Mouse (Mus musculus): ENCODE results near the gene Vmn2r98. TPM values are rescaled to one million over a fixed set of nuclear protein-coding genes. Genes with fewer than 3 reads are reported as not detected.

Gene Vmn2r98
- polyA plus RNA-seq (2014; fragmentation: Illumina TruSeq; extraction: RNeasy Lipid Tissue Mini Kit (QIAGEN cat#74804); ENCODE audit: low read depth, low replicate concordance), result not detected

DNA sequence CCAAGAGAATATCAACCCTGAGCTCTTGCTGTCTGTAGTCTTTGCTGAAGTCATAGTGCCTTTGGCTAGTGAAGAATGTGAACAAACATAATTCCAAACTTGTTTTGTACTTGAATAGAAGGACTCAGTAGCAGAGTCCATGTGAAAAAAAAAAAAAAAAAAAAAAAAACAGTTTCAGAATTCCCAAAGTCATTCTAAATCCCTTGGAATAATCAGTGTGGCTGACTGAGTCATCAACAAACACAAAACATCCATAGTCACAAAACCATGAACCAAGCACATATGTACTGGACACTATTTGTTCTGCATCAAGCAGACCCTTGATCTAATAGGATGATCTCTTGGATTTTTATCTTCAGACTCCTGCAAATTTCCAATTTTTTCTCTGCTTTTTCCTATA, at the start of gene Vmn2r98:
TSS of gene Vmn2r98 (plus strand) at position 301 of the 400 bp plus-strand sequence.

Other genes with a start within 250 kb of the Vmn2r98 start
- gene Vmn2r97, start 139.2 kb upstream of the Vmn2r98 start, polyA plus RNA-seq (2014; fragmentation: Illumina TruSeq; extraction: RNeasy Lipid Tissue Mini Kit (QIAGEN cat#74804); ENCODE audit: low read depth, low replicate concordance), result not detected